Mouse (Mus musculus): ENCODE measurements around the gene Upk2.

Gene Upk2

GRCm38 (mm10) chr9:44454891-44455220, at the start of gene Upk2:
TSS of gene Upk2 (minus strand) at chr9:44454976.
- no peak for DNase-seq (ENCODE audit: low read depth, low spot score)

GRCm38 (mm10) chr9:44502006-44502405, 47.2 kb upstream of the Upk2 start:
- DNase-seq (ENCODE audit: low read depth, low spot score): peak; percentile 82

GRCm38 (mm10) chr9:44501206-44501879, 46.6 kb upstream of the Upk2 start:
- no peak for DNase-seq (ENCODE audit: low read depth, low spot score)

- no peak for DNase-seq (ENCODE audit: low read depth, low spot score)
Measured at GRCm38 (mm10) chr9:44500638-44501175, 45.9 kb upstream of the Upk2 start.

GRCm38 (mm10) chr9:44500163-44500533, 45.4 kb upstream of the Upk2 start:
- DNase-seq (ENCODE audit: low read depth, low spot score): no peak

- no peak for DNase-seq (ENCODE audit: low read depth, low spot score)
Measured at GRCm38 (mm10) chr9:44499356-44500162, 44.8 kb upstream of the Upk2 start.

- peak; percentile 56 for DNase-seq (ENCODE audit: low read depth, low spot score)
Measured at GRCm38 (mm10) chr9:44498421-44499355, 43.9 kb upstream of the Upk2 start.

- DNase-seq (ENCODE audit: low read depth, low spot score): peak; percentile 55
Measured at GRCm38 (mm10) chr9:44497624-44498377, 43.0 kb upstream of the Upk2 start.

GRCm38 (mm10) chr9:44496803-44497461, 42.2 kb upstream of the Upk2 start:
- DNase-seq (ENCODE audit: low read depth, low spot score): no peak

- DNase-seq (ENCODE audit: low read depth, low spot score): no peak
Measured at GRCm38 (mm10) chr9:44495810-44496344, 41.1 kb upstream of the Upk2 start.

- DNase-seq (ENCODE audit: low read depth, low spot score): peak; percentile 58
Measured at GRCm38 (mm10) chr9:44494863-44495809, 40.4 kb upstream of the Upk2 start.

- peak; percentile 71 for DNase-seq (ENCODE audit: low read depth, low spot score)
Measured at GRCm38 (mm10) chr9:44494261-44494862, 39.6 kb upstream of the Upk2 start.

GRCm38 (mm10) chr9:44492631-44493461, 38.1 kb upstream of the Upk2 start:
- no peak for DNase-seq (ENCODE audit: low read depth, low spot score)

- DNase-seq (ENCODE audit: low read depth, low spot score): no peak
Measured at GRCm38 (mm10) chr9:44491351-44491750, 36.6 kb upstream of the Upk2 start.

- no peak for DNase-seq (ENCODE audit: low read depth, low spot score)
Measured at GRCm38 (mm10) chr9:44490086-44490967, 35.6 kb upstream of the Upk2 start.

- DNase-seq (ENCODE audit: low read depth, low spot score): no peak
Measured at GRCm38 (mm10) chr9:44489651-44490085, 34.9 kb upstream of the Upk2 start.

Measured in CD4-positive helper T cell, adult 2 months (primary cell).